Mouse (Mus musculus) ovary, postnatal 14 days (tissue): Measurements from ENCODE around the gene Suz12.
"Not testable (repeated sequence)": the region's sequence is repeated elsewhere in the genome, so short reads cannot be mapped to it uniquely, and the experiment has no call there.

Experiments used
- DNase-seq: peaks from one replicate; pipeline ENCODE4 v3.0.0; 2022; ENCODE audit warnings: low spot score

Gene Suz12

GRCm38 (mm10) chr11:79992035-79992591, 793 bp upstream of the Suz12 start:
- no peak for DNase-seq

GRCm38 (mm10) chr11:79993356-79994270, 707 bp downstream of the Suz12 start:
- peak; percentile 43 for DNase-seq

GRCm38 (mm10) chr11:79994271-79994988, 1.5 kb downstream of the Suz12 start:
- no peak for DNase-seq

GRCm38 (mm10) chr11:80016533-80016932, 23.6 kb downstream of the Suz12 start:
- DNase-seq: not testable (repeated sequence)

- DNase-seq: no peak
These were observed 26.9 kb downstream of the Suz12 start for GRCm38 (mm10) chr11:80019792-80020191.

- no peak for DNase-seq
These were observed 28.4 kb downstream of the Suz12 start for GRCm38 (mm10) chr11:80021306-80021705.

- DNase-seq: no peak
These were observed 44.6 kb downstream of the Suz12 start for GRCm38 (mm10) chr11:80037495-80037894.

- peak; percentile 29 for DNase-seq
These were observed 49.9 kb downstream of the Suz12 start for GRCm38 (mm10) chr11:80042615-80043418.

GRCm38 (mm10) chr11:80043419-80043817, 50.5 kb downstream of the Suz12 start:
- no peak for DNase-seq

GRCm38 (mm10) chr11:80046856-80047255, 54.0 kb downstream of the Suz12 start:
- no peak for DNase-seq

- no peak for DNase-seq
These were observed 57.2 kb downstream of the Suz12 start for GRCm38 (mm10) chr11:80050088-80050487.

- DNase-seq: no peak
These were observed 59.5 kb downstream of the Suz12 start for GRCm38 (mm10) chr11:80052456-80052855.

- DNase-seq: no peak
These were observed 60.3 kb downstream of the Suz12 start for GRCm38 (mm10) chr11:80053171-80053570.

- DNase-seq: no peak
These were observed 61.8 kb downstream of the Suz12 start for GRCm38 (mm10) chr11:80054659-80055058.

GRCm38 (mm10) chr11:80056141-80056540, 63.2 kb downstream of the Suz12 start:
- DNase-seq: no peak

GRCm38 (mm10) chr11:80062159-80062558, 69.3 kb downstream of the Suz12 start:
- no peak for DNase-seq

- not testable (repeated sequence) for DNase-seq
These were observed 73.5 kb downstream of the Suz12 start for GRCm38 (mm10) chr11:80066373-80066772.

GRCm38 (mm10) chr11:80067558-80067957, 74.7 kb downstream of the Suz12 start:
- no peak for DNase-seq

- DNase-seq: no peak
These were observed 76.9 kb downstream of the Suz12 start for GRCm38 (mm10) chr11:80069815-80070214.

GRCm38 (mm10) chr11:80071039-80071438, 78.1 kb downstream of the Suz12 start:
- no peak for DNase-seq

GRCm38 (mm10) chr11:80072365-80072764, 79.5 kb downstream of the Suz12 start:
- no peak for DNase-seq
